Mouse (Mus musculus): ENCODE measurements around the gene Stk11.

Gene Stk11

DNA sequence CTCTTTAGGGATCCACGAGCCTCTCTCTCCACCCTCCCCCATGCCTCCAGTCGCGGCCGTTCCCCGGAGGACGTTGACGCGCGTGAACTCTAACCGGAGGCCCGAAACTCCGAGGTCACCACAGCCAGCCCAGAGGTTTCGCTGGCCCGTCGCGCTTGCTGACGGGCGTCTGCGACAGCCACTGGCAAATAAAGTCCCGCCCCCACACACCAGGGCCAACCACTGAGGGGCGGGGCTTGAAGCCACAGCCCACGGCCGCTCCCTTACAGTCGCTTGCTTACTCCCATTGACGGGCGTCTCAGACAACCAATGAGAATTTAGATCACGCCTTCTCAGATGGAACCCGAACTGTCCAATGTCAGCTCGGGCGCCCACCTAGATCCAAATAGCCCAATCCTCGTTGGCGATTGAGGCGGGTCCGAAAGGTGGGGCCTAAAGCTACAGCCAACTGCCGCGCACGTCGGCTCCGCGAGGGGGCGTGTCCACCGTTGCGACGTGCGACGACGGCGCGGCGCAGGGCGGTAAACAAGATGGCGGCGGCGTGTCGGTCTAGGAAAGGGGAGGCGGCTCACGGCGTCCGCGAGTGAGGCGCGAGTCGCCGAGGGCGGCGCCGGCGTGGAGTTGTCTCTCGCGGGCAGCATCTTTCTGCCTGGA lies at the start of gene Stk11:
TSS of gene Stk11 (plus strand) at position 514 of the 654 bp plus-strand sequence.
- DNase-seq (ENCODE audit: low spot score): peak; percentile 100

DNA sequence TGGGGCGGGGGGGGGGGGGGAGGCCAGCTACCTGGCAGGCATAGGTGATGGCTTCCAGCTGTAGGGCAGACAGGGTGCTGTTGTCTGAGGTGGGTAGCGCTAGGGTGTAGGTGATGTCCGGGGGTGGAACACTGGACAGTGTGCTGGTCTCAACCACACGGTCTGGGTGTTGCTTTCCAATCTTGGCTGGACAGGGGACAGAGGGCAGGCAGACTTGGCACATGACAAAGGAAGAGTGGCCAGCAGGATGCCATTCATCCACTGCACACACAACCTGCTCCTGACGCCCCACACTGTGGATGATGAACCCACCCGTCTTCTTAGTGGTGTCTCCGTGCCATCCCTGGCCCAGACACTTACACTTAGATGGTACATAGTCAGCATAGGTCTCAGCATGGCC lies 46.4 kb upstream of the Stk11 start:
- DNase-seq (ENCODE audit: low spot score): no peak

DNA sequence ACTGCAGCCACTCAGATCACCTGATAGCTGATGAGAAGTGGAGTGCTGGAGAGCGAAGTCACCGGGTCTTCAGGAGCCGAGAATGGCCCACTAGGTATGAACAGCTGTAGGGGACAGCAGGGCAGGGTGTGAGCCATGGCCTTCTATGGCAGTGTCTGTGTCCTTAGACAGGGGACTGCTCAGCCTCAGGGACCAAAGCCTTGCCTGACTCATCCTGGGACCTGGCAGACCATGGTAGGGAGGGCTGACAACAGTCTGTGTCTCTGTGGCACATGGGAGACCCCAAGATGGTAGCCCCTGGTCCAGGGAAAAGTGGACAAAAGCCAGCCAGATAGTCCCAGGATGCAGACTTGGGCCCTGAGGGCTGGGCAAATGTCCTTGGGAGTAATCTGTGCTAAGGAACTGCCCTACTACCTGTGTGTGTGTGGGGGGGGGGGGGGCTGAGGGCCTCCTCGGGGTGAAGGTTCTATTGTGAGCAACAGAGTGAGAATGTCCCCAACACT lies 45.6 kb upstream of the Stk11 start:
- no peak for DNase-seq (ENCODE audit: low spot score)

DNA sequence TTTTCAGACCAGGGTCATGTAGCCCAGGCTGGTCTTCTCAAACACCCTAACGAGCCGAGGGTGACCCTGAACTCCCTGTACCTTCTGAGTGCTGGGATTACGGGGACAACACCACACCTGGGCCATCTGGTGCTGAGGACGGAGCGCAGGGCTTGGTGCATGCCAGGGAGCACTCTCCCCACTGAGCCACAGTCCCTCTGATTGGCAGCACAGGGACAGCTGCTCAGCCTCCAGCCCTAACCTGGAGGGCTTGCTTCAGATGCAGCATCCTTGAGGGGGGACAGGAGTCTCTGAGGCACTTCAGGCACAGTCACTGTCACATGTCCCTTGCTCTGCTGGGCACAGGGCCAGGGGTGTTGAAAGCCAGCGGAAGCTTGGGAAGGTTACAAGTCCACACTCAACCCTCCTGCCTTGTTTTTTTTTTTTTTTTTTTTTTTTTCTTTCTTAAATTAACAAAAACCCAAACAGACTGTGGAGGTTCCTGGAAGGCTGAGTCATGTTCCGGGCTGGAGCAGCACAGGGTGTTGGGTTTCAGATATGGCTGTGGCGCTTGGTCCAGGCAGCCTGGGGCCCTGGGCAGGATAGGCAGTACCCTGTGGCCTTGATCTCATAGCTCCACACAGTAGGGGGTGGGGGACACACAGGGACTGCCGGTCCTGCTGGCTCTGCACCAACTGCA lies 44.6 kb upstream of the Stk11 start:
- peak; percentile 85 for DNase-seq (ENCODE audit: low spot score)

DNA sequence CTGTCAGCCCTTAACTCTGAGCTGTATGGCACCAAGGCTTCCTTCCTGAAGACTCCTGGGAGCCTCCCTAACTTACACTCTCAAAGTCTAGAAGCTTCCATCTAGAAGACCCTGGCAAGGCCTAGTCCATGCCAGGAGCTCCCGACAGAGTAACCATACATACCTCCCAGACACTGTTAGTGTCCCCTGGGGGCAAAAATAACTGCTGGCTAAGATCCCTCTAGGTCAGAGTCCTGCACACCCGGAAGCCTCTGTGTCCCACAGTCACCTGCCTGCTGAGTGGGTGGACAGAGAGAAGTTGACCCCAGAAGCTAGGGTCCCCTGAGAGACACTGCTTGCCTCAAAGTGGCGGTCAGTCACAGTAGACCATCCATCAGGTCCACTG lies 44.1 kb upstream of the Stk11 start:
- no peak for DNase-seq (ENCODE audit: low spot score)

DNA sequence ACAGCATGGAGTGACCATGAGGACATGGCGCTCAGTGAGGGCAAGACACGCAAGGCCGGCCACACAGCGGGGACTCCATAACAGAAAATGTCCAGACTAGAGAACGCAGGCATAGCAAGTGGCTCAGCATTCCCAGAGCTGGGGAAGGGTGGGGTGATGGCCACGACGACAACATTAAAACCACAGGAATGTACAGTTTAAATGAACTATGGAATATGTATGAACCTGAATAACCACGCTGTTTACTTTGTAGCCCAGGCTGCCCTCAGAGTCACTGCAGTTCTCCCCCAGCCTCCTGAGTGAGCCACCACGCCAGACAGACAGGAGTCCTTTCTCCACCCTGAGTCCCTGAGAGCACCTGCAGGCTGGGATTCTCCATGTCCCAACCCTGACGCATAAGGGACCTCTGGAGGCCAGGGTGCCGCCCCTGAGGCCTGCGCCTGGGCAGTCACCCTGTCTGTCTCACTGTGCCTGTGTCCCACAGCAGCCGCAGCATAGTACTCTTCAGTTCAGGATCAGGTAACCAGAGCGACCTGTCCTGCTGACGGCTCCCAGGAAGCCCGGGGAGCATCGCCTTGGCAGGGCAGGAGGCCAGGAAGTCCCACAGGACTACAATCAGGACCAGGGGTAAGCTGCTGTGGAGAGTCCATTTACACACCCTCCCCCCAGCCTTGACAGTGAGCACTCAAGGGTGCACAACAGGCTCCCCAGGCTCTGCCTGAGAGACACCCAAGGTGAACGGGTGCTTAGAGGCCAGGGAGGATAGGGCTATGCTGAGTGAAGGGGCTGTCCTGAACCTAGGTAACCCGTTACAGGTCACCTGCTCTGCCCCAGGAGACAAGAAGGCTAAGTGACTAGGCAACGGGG lies 42.7 kb upstream of the Stk11 start:
- no peak for DNase-seq (ENCODE audit: low spot score)

DNA sequence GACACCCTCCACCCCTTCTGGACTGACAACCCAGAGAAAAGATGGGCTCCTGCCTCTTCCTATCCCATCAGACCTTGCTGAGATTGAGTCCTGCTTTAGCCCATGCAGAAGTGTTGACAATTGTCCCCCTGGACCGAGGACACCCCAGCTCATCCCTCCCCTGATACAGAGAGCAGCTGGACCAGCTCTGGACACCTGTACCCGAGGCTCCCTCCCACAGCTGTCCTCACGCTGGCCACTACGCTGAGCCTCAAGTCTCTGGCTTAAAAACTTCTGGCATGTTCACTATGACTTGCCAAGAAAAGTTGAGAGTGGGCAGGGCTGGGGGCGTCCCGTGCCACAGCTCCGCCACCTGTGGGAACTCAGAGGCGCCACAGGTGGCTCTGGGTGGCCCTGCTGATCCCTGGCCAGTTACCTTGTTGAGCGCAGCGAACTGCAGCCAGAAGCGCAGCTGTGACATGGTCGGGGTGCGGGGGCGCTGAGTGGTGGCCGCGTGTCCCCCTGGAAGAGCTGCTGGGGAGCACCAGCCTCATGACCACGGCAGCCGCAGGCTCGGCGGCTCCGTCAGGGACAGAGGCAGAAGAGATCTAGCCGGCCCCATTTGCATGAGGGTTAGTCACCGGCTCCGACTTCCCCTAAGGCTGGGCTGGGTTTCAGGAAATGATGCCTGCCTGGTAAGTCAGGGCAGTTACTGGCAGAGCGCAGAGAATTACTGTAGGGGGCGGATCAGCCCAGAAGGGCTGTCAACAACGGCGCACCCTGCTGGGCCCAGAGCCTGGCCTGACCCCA lies 40.6 kb upstream of the Stk11 start:
- peak; percentile 53 for DNase-seq (ENCODE audit: low spot score)

DNA sequence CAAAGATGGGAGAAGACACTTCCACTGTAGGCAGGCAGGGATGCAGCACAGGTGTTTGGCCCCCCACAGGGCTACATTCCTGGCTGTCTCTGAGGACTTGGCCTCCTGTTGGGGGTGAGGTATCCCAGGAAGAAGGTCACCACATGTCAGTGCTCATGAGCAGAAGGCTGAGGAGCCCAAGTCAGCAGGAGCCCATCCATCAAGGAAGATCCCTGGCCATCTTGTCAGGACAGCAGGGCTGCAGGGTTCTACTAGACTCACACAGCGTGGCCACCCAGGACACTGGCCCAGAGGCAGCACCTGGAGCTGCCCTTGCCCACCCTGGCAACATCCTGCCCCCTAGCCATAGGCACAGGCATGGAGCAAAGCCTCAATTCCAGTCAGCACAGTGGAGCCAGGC lies 39.7 kb upstream of the Stk11 start:
- DNase-seq (ENCODE audit: low spot score): no peak

DNA sequence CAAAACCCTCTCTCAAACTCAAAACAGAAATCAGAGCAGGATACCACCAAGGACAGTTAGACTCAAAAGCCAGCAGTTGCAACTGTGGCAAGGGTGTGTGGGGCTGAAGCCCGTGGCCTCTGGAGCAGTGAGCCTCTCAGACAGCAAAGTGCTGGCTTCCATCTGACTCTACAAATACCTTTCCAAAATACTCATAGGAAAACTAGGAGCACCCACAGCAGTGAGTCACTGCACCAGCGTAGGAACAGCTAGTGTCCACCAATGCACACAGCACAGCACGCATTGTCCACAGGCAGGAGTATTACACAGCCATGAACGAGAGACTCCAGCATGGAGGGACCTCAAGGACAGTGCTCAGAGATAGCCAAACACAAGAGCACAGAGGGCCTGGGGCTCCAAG lies 39.2 kb upstream of the Stk11 start:
- DNase-seq (ENCODE audit: low spot score): no peak

DNA sequence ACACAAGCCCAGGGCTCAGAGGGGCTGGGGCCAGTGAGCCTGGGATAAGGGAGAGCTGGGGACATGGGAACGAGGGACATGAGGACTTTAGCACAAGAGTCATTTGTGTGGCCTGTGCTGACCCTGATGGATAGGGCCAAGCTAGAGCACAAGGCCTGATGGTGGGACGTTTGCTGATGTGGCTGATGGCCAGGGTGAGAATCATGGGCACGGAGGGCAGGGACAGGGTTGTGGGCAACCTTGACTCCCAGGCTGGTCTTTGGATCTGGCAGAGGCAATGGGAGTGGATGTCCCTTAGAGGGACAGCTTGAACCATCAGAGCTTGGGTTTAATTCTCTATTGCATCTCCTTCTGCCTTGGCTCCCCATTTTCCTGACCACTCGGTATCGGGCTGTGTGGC lies 38.3 kb upstream of the Stk11 start:
- no peak for DNase-seq (ENCODE audit: low spot score)

DNA sequence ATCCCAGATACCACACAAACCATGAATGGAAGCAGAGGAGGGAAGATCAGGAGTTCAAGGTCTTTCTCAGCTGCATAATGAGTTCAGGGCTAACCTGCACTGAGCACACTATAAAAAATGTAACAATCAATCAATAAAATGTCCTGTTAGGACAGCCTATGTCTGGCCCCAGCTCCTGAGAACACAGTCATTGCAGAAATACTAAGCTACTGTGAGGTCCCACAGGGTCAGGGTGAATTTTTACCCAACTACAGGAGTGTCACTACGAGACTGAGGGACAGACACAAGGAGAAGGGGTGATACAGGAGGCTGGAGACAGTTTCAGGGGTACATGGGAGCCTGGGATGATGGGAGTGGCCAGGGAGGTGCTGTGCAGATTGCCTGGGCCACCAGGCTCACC lies 37.2 kb upstream of the Stk11 start:
- DNase-seq (ENCODE audit: low spot score): no peak

DNA sequence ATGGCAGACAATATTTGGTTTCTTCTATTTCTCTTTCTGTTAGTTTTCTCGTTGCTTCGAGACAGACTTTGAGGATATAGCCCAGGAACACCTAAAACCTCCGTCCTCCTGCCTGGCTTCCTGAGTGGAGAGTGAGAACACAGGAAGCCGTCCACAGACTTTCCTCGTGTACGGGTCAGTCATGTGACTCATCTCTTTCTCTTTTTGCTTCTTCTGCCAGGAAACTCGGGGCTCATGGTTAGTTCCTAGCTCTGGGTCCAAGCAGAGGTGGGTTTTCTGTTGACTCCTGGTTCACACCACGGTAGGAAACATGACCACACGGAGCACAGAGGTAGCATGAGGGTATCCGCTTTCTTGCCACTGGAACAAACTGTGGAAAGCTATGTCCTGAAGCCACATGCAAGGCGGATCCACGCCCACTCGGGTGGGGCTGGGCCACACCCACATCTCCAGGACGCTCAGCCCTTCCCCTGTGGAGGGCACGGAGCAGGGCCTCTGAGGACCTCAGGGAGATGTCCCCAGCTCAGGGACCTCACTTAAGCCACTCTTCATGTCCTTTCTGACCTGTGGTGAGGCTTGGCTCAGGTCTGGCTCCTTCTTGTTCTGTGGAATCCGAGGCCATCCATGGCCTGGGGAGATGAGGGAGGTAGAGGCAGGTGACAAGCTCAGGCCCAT lies 35.1 kb upstream of the Stk11 start:
- DNase-seq (ENCODE audit: low spot score): peak; percentile 75

DNA sequence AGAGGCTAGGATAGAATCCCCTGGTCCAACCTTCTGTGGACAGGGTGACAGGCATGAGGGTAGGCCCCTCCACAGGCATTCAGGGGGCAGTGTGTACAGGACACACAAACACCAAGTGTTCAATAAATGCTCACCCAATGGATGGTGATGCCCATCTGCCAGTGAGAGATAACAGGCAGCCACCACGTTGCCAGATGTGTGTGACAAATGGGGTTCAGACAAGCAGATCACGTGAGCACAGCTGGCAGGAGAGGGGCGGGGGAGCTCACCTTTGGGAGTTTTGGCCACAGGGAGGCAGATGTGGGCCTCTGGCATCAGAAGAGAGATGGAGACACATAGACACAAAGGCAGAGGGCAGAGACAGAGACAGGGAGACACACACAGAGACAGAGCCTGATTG lies 34.5 kb upstream of the Stk11 start:
- peak; percentile 88 for DNase-seq (ENCODE audit: low spot score)

DNA sequence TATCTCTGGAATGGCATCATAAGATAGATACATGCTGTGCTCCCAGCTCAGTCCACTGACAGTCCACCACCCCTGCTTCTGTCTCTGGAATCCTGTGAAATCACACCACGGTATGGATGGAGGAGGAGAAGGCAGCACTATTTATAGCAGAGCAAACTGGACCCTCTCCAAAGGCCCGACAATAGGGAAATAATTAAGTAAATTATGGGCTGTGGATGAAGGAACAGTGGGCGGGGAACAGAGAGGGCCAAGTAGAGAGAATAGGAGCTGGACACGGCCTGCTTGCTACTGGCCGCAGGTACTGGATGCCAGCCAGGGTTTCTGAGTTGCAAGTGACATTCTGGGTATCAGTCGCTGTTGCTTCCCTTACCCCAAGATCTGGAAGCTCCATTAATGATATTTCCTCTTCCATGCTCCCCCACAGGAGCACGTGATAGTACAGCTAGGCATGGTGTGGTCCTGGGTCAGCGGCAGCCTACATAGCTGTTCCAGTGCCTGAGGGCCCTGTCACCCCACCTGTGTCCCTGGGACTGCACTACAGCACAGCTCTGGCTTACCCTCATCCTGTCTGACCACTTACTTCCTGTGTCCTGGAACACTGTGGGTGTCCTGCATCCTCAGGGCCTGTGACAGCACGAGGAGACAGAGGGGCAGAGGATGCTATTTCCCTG lies 30.7 kb upstream of the Stk11 start:
- no peak for DNase-seq (ENCODE audit: low spot score)

DNA sequence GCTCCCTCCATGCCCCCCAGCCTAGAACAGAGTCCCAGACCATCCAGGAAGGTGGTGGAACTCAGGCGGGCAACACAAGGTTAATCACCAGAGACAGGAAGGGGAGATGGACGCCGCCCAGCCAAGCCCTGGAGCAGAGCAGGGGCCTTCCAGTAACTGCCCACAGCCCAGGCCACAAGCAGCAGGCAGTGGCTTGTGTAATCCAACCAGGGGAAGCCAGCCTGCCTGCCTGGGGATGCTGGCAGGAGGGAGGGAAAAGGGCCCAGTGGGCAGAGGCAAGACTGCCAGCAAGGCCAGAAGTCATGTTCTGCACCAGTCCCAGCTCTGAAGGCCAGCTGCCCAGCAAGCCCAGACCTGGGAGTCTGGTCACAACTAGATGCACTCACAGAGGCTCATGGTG lies 28.8 kb upstream of the Stk11 start:
- DNase-seq (ENCODE audit: low spot score): no peak

DNA sequence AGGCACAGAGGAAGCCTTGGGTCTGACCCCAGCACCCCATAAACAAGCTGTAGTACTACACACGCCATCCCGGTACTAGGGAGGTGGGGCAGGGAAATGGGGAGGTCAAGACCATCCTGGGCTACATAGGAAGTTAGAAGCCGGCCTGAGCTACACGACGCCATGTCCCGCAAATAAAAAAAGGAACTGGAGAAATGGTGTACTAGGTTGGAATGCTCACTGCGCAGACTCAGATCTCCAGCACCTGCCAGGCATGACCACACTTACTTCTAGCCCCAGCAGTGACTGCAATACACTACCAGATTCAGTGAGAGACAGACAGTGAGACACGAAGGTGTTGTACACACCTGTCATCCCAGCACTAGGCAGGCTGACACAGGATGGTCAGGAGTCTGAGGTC lies 28.1 kb upstream of the Stk11 start:
- DNase-seq (ENCODE audit: low spot score): no peak

DNA sequence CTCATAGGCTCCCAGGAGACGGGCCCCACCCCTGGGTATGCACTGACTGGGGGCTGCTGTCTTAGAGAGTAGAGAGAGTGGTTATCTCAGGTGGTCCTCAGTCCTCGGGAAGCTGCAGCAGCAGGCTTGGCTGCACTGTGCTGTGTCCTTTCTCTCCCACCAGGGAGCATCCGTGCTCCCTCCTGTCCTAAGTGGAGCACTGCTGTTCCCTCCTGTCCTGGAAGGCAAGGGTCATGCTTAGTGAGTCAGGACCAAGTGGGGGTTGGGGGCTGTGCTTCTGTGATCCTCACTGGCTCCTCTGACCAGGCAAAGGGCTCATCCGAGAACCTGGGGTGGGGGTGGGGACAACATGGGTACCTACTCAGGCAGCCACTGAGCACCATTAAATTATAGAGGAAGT lies 26.5 kb upstream of the Stk11 start:
- DNase-seq (ENCODE audit: low spot score): no peak

DNA sequence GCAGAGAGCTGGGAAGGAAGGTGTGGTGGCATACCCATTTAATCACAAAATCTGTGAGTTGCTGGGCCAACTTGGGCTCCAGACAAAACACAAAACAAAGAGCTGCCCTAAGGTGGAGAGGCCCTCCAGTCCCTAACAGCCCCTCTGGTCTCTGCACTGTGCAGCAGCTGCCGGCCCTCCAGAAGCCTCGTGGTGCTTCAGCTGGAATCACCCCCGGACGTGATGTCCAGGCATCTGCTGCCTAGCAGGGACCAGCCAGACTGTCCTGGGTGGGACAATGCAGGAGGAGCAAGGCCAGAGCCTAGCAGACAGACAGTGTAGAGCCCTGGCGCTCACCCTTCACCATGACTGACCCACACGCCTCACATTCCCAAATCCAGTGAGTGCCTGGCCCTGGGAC lies 24.1 kb upstream of the Stk11 start:
- no peak for DNase-seq (ENCODE audit: low spot score)

DNA sequence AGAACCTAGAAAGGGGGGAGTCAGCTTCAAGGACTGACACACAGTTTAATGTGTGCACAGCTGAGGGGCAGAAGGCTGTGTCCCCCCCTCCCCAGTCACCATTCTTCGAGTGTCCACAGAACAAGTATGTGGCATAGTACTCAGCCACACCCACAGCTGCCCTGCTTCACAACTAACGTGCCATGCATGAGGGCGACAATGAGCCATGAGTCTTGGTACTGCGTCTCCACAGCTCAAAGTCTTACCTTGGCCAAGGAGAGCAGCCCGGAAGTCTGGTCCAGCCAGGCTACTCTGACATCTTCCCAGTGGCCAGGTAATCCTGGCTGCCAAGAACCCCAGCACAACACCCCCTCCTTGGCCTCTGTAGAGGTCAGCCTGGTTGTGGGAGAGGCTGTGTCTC lies 22.9 kb upstream of the Stk11 start:
- no peak for DNase-seq (ENCODE audit: low spot score)

DNA sequence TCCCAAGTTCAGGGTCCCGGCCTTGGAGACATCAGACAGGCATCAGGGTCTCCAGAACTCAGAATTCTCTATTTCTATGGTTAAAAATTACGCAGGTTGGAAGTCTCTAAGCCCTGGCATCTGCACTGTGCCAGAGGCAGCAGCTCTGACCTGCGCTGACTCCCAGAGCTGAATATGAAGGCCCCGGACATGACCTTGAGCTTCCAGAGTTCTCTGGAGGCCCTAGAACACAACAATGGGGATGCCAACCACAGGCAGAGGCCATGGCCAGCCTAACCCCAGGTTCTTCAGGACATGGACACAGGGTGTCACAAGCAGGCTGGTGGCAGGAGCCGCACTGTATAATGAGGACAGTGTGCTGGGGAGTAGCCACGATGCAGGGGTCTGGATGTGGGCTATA lies 21.5 kb upstream of the Stk11 start:
- DNase-seq (ENCODE audit: low spot score): no peak

DNA sequence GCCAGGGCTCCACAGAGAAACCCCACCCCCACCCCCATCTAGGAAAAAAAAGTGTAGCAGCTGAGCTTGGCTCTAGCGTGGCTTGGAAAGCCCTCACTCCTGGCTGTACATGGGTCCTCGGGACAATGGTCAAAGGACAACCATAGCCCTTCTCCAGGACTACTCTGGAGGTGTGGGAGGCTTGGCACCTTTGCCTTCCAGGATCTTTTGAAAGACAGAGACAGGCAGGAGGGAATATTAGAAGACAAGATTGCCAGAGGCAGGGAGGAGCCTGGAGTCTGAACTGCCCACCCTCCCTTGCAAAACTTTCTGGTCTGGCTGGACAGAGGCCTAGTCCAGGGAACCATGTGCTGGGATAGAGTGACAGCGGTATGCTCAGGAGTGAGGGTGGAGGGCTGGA lies 20.9 kb upstream of the Stk11 start:
- DNase-seq (ENCODE audit: low spot score): no peak
